Mouse (Mus musculus) kidney, adult 2 months (tissue): ENCODE results near the gene Mnt. TPM values are rescaled to one million over a fixed set of nuclear protein-coding genes. Genes with fewer than 3 reads are reported as not detected.

Source experiments
- DNase-seq: peaks from one replicate; pipeline ENCODE4 v3.0.0; 2021
- H3K27ac ChIP-seq: fragments of 200-500 bp; 2 replicates; pipeline ENCODE4 v1.5.1; 2012; ENCODE audit warnings: low read depth, low read length, control low read depth, inconsistent platforms; ENCODE audit not compliant: insufficient read depth
- H3K27me3 ChIP-seq: fragments of 200-500 bp; replicated peaks from 2 replicates; pipeline ENCODE4 v1.6.1; 2012; ENCODE audit warnings: mild to moderate bottlenecking, moderate library complexity, low read length, inconsistent platforms; ENCODE audit not compliant: control insufficient read depth, insufficient read depth
- H3K36me3 ChIP-seq: fragments of 200-500 bp; 2 replicates; pipeline ENCODE4 v1.6.1; 2012; ENCODE audit warnings: mild to moderate bottlenecking, moderate library complexity, low read length, inconsistent platforms; ENCODE audit not compliant: control insufficient read depth, insufficient read depth
- H3K4me1 ChIP-seq: fragments of 200-500 bp; 2 replicates; pipeline ENCODE4 v1.6.1; 2011; ENCODE audit warnings: low read length; ENCODE audit not compliant: control insufficient read depth, insufficient read depth
- H3K4me3 ChIP-seq: fragments of 200-500 bp; 2 replicates; pipeline ENCODE4 v1.5.1; 2011; ENCODE audit warnings: mild to moderate bottlenecking, low read depth, low read length, control low read depth; ENCODE audit not compliant: insufficient read depth
- CTCF ChIP-seq: fragments of 200-500 bp; conservative IDR thresholded peaks from 2 replicates; pipeline ENCODE4 v1.5.1; 2011; ENCODE audit warnings: low read depth, mild to moderate bottlenecking, control low read depth, low read length, moderate library complexity, mixed read lengths; ENCODE audit not compliant: insufficient read depth, insufficient read length
- POLR2A ChIP-seq: fragments of 200-500 bp; IDR thresholded peaks from one replicate; pipeline ENCODE4 v1.6.1; 2011; ENCODE audit warnings: low read depth, low read length, control low read depth
- WGBS: fragments of 180-500 bp; shearing (Covaris S2); methylation state at CpG from one replicate; pipeline ENCODE4 v1.1.7; 2018; 5-methylcytosine and 5-hydroxymethylcytosine counted together
- polyA plus RNA-seq: library from polyadenylated mRNA; depleted of rRNA; stranded (reverse); fragments of >200 nt; gene quantifications from 2 replicates; pipeline ENCODE4 v1.2.3, GENCODE M21; 2012

Mnt gene
- polyA plus RNA-seq, 1 experiment, result 13.9 TPM

GRCm38 (mm10) chr11:74847919-74848521 lies 17.3 kb downstream of the Mnt start:
- WGBS, result 5% methylated on average over 13 of the region's 13 CpGs
- peaks cover 28% of the 10 kb centered on the region for H3K4me1 ChIP-seq
- no peak overlapping the region for H3K4me3 ChIP-seq
- TF ChIP-seq CTCF (peak; percentile 89), POLR2A (no peak)
- peak overlapping the region; percentile 78; the same call in 1 of the 2 replicates for H3K27ac ChIP-seq
- DNase-seq, result peak; percentile 91
- no peaks in the 10 kb centered on the region for H3K36me3 ChIP-seq
- H3K27me3 ChIP-seq, result no peaks in the 10 kb centered on the region

GRCm38 (mm10) chr11:74850998-74851661 lies 20.4 kb downstream of the Mnt start:
- TF ChIP-seq POLR2A (peak; percentile 10), CTCF (no peak)
- Histone ChIP-seq H3K27me3 (no peaks in the 10 kb centered on the region), H3K36me3 (no peaks in the 10 kb centered on the region), H3K27ac (peak overlapping the region; percentile 65), H3K4me3 (no peak overlapping the region), H3K4me1 (peaks cover 28% of the 10 kb centered on the region)
- peak; percentile 87 for DNase-seq
- 46% methylated on average over 14 of the region's 14 CpGs for WGBS

DNA sequence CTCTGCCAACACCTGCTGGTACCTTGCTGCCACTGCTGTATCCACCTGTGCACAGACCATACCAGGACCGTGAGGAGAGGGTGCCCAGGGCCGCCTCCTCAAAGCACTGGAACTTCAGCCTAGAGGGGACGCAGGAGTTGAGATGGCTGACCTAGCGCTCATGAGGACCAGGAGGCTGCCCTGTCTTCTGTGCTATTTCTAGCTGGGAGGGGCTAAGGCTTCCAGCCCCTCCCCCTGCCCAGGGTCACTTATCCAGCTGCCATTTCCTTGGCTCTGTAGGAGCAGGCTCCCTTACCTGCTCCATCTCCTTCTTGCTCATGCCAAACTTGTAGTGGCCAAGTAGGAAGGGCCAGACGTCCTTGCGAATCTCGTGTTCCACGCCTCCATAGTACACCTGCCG lies 27.0 kb downstream of the Mnt start:
- Histone ChIP-seq H3K27me3 (no peaks in the 10 kb centered on the region), H3K27ac (no peak overlapping the region), H3K36me3 (no peaks in the 10 kb centered on the region), H3K4me3 (no peak overlapping the region), H3K4me1 (no peaks in the 10 kb centered on the region; the same call in 1 of the 2 replicates)
- 86% methylated on average over 9 of the region's 9 CpGs for WGBS
- TF ChIP-seq CTCF (no peak), POLR2A (no peak)
- no peak for DNase-seq

- Histone ChIP-seq H3K4me3 (no peak overlapping the region), H3K36me3 (no peaks in the 10 kb centered on the region), H3K27me3 (no peaks in the 10 kb centered on the region), H3K27ac (no peak overlapping the region), H3K4me1 (no peaks in the 10 kb centered on the region)
- 76% methylated on average over 5 of the region's 5 CpGs for WGBS
- TF ChIP-seq POLR2A (no peak), CTCF (no peak)
- DNase-seq, result no peak
Measured at GRCm38 (mm10) chr11:74862129-74862528, 31.4 kb downstream of the Mnt start.

- DNase-seq, result peak; percentile 38
- no peak overlapping the region for H3K4me3 ChIP-seq
- WGBS, result 43% methylated on average over 11 of the region's 11 CpGs
- H3K36me3 ChIP-seq, result no peaks in the 10 kb centered on the region
- H3K4me1 ChIP-seq, result no peaks in the 10 kb centered on the region
- no peak overlapping the region for H3K27ac ChIP-seq
- TF ChIP-seq CTCF, result peak; percentile 47
- TF ChIP-seq POLR2A, result no peak
- no peaks in the 10 kb centered on the region for H3K27me3 ChIP-seq
Measured at GRCm38 (mm10) chr11:74863471-74863870, 32.8 kb downstream of the Mnt start.

DNA sequence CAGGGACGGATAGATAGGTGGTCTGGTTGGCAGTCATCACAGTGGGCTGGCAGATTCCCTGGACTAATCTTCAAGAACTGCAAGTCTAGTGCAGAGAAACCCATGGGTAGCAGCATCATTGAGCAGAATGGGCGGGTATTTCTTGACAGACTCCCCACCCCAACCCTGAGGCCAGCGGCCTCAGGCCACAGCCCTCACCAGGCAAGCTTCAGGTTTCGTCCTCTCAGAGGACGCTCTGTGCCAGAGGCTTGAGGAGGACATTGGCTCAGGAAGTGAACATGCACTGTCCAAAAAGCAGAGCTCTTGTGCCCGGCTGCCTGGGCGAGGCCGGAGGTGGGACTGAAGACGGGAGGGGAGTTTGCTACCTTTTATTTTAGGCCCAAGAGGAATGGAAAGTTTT lies 33.7 kb downstream of the Mnt start:
- no peak for DNase-seq
- Histone ChIP-seq H3K27ac (no peak overlapping the region), H3K27me3 (no peaks in the 10 kb centered on the region), H3K4me1 (0 out of 2 replicates have a peak, but pooled peaks cover 1% of the 10 kb centered on the region), H3K4me3 (no peak overlapping the region), H3K36me3 (no peaks in the 10 kb centered on the region)
- TF ChIP-seq POLR2A, result no peak
- TF ChIP-seq CTCF, result no peak
- 94% methylated on average over 9 of the region's 9 CpGs for WGBS

- no peaks in the 10 kb centered on the region for H3K36me3 ChIP-seq
- WGBS, result 88% methylated on average over 9 of the region's 9 CpGs
- H3K27ac ChIP-seq, result no peak overlapping the region
- no peak for DNase-seq
- TF ChIP-seq CTCF (no peak), POLR2A (no peak)
- no peak overlapping the region for H3K4me3 ChIP-seq
- no peaks in the 10 kb centered on the region for H3K27me3 ChIP-seq
- H3K4me1 ChIP-seq, result 0 out of 2 replicates have a peak, but pooled peaks cover 4% of the 10 kb centered on the region
Measured at GRCm38 (mm10) chr11:74865252-74865651, 34.5 kb downstream of the Mnt start.
